Mouse (Mus musculus) olfactory bulb, adult 2 months (tissue): ENCODE results near the gene Pcsk2. TPM values are rescaled to one million over a fixed set of nuclear protein-coding genes. Genes with fewer than 3 reads are reported as not detected.

Source experiments
- H3K27ac ChIP-seq: fragments of 200-500 bp; 2 replicates; pipeline ENCODE4 v1.5.1; 2012; ENCODE audit warnings: low read depth, low read length; ENCODE audit not compliant: insufficient read depth
- H3K4me1 ChIP-seq: fragments of 200-500 bp; 2 replicates; pipeline ENCODE4 v1.6.1; 2012; ENCODE audit warnings: low read length; ENCODE audit not compliant: control insufficient read depth, insufficient read depth
- H3K4me3 ChIP-seq: fragments of 200-500 bp; 2 replicates; pipeline ENCODE4 v1.5.1; 2012; ENCODE audit warnings: mild to moderate bottlenecking, low read depth, low read length, moderate library complexity; ENCODE audit not compliant: insufficient read depth
- CTCF ChIP-seq: fragments of 200-500 bp; IDR thresholded peaks from 2 replicates; pipeline ENCODE4 v1.5.1; 2012; ENCODE audit warnings: low read depth, mild to moderate bottlenecking, low read length, moderate library complexity; ENCODE audit not compliant: insufficient read depth
- POLR2A ChIP-seq: fragments of 200-500 bp; IDR thresholded peaks from 2 replicates; pipeline ENCODE4 v1.6.1; 2012; ENCODE audit warnings: mild to moderate bottlenecking, low read depth, low read length, moderate library complexity; ENCODE audit not compliant: insufficient read depth
- WGBS: fragments of 180-500 bp; shearing (Covaris S2); methylation state at CpG from one replicate; pipeline ENCODE4 v1.1.7; 2018; 5-methylcytosine and 5-hydroxymethylcytosine counted together
- polyA plus RNA-seq: library from polyadenylated mRNA; stranded (reverse); fragments of >200 nt; gene quantifications from 2 replicates; pipeline ENCODE4 v1.2.4, GENCODE M21; 2012; ENCODE audit warnings: low replicate concordance; ENCODE audit not compliant: missing spikeins, insufficient read depth, insufficient read length

Pcsk2 gene
- polyA plus RNA-seq, 1 experiment = not detected

DNA sequence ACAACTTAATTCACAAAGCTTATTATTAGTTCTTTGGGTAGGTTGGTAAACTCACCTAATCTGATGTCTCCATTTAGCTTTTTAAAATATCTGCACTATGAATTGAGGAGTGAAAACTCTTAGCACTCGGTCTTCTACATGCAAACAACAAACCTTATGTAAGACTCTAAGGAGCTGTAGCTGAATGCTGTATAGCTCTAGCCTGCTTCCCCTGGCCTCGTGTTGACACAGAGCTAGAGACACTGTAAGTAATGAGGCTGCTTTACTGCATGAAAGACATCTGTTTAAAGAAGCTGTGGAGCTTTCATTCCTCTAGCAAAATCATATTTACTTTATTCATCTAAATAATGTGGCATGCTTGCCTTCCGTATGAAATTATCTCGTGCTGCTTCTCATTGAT, 14.4 kb downstream of the Pcsk2 start:
- H3K4me1 ChIP-seq = peaks cover 7% of the 10 kb centered on the region; the same call in 1 of the 2 replicates
- TF ChIP-seq CTCF = no peak
- H3K4me3 ChIP-seq = no peak overlapping the region
- 81% methylated on average over 4 of the region's 4 CpGs for WGBS
- H3K27ac ChIP-seq = no peak overlapping the region

DNA sequence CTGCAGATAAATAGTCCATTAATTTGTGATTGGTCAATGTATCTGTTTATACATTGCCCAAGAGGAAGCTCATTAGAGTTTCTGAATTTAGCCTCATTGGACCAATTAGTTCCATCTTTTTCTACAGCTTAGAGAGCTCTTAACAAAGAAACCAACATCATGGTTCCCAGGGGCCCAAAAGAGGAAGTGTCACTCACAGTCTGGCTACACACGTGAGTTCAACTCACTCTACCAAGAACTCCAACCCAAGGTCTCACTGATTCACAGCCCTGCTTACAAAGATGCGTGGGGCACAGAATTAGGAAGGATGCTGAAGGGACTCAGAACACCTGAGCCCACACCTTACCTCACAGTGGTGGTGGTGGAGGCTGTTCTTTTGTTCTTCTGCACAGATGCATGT, 19.1 kb downstream of the Pcsk2 start:
- no peak for TF ChIP-seq POLR2A
- TF ChIP-seq CTCF = no peak
- no peak overlapping the region for H3K4me3 ChIP-seq
- peaks cover 7% of the 10 kb centered on the region; the same call in 1 of the 2 replicates for H3K4me1 ChIP-seq
- H3K27ac ChIP-seq = no peak overlapping the region
- WGBS = 78% methylated on average over 2 of the region's 2 CpGs

DNA sequence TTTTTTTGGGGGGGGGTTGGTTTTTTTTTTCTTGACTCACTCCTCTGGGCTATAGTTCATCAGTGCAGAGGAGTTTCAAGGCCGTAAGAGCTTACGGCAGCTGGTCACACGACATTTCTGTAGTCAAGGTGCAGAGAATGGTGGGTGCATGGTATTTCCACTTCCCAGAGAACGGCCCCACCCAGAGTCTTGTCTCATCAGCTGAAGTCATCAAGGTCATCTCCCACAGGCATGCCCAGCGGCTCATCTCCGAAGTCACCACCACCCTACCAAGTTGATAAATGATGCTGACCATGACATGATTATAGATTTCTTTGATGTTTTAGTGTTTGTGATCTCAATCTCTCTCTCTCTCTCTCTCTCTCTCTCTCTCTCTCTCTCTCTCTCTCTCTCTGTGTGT, 20.0 kb downstream of the Pcsk2 start:
- Histone ChIP-seq H3K4me3 (no peak overlapping the region), H3K27ac (no peak overlapping the region), H3K4me1 (peaks cover 7% of the 10 kb centered on the region; the same call in 1 of the 2 replicates)
- TF ChIP-seq CTCF = no peak
- TF ChIP-seq POLR2A = no peak
- 94% methylated on average over 6 of the region's 6 CpGs for WGBS

DNA sequence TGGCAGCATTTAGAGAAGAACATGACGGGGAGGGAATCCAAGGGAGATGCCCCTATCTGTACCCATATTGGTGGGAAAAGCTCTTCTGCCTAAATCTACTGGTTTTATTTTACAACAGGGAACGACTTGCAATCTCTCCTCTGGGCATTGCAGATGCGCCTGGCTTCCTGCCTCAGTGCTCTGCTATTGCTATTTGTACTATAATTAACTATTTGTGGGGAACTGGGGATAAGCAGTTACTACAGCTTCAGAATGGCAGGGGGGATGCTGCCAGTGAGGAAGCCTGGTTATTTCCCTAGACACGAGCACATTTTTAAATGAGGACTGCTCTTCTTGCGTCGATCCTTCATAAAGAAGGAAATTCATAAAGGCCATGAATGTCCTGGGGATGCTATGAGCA, 39.4 kb downstream of the Pcsk2 start:
- WGBS = 60% methylated on average over 6 of the region's 6 CpGs

DNA sequence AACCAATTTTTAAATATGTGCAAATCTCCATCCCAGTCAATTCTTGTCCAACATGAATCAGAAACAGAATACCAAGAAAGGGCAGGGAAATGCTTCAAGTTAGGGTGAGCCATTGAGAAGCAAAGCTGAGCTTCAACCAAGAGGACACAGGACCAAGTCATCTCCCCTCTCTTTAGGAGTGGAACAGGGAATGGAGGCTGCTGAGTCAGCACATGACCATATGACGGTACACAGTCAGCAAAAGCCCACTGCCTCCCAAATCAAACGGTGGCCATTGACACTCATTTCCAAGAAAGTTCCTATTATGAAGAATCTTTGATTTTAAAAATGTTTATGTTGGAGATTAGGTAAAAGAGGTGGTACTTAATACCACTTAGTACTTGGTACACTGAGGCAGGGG, 44.4 kb downstream of the Pcsk2 start:
- TF ChIP-seq POLR2A (no peak), CTCF (no peak)
- Histone ChIP-seq H3K27ac (no peak overlapping the region), H3K4me3 (no peak overlapping the region), H3K4me1 (no peaks in the 10 kb centered on the region)
- 92% methylated on average over 2 of the region's 2 CpGs for WGBS

More for the DNA sequence above, 39.4 kb downstream of the Pcsk2 start:
- H3K4me1 ChIP-seq = 0 out of 2 replicates have a peak, but pooled peaks cover 3% of the 10 kb centered on the region
- no peak for TF ChIP-seq CTCF
- no peak for TF ChIP-seq POLR2A
- no peak overlapping the region for H3K27ac ChIP-seq
- H3K4me3 ChIP-seq = no peak overlapping the region

GRCm38 (mm10) chr2:143603071-143603470, 57.1 kb downstream of the Pcsk2 start:
- Histone ChIP-seq H3K4me1 (no peaks in the 10 kb centered on the region), H3K4me3 (no peak overlapping the region), H3K27ac (no peak overlapping the region)
- TF ChIP-seq POLR2A (no peak), CTCF (no peak)
- WGBS = 65% methylated on average over 3 of the region's 3 CpGs

- no peak for TF ChIP-seq CTCF
- no peak for TF ChIP-seq POLR2A
Measured at GRCm38 (mm10) chr2:143603871-143604512, 58.0 kb downstream of the Pcsk2 start.

GRCm38 (mm10) chr2:143610355-143611331, 64.7 kb downstream of the Pcsk2 start:
- Histone ChIP-seq H3K27ac (no peak overlapping the region), H3K4me1 (no peaks in the 10 kb centered on the region), H3K4me3 (no peak overlapping the region)
- WGBS = 77% methylated on average over 9 of the region's 9 CpGs
- TF ChIP-seq POLR2A = no peak
- TF ChIP-seq CTCF = no peak

More at GRCm38 (mm10) chr2:143603871-143604512, 58.0 kb downstream of the Pcsk2 start:
- WGBS = 60% methylated on average over 2 of the region's 2 CpGs
- Histone ChIP-seq H3K4me3 (no peak overlapping the region), H3K4me1 (no peaks in the 10 kb centered on the region), H3K27ac (no peak overlapping the region)

DNA sequence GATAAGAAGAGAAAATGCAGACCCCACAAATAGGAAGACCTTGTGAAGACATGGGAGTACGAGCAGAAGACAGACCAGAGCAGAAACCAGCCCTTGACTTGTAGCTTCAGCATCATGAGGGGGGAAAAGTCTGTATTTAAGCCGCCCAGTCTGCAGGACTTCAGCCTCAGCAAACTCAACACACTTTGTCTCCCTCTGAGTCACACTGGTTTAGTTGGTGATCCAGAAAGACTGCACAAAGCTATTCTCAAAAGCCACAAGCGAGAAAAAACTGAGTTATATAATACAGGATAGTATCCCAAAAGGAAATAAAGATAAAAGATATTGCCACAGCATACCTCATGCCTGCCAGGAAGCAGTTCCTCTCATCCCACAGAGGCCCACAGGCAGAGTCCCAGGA, 67.5 kb downstream of the Pcsk2 start:
- Histone ChIP-seq H3K4me3 (no peak overlapping the region), H3K27ac (no peak overlapping the region), H3K4me1 (no peaks in the 10 kb centered on the region)
- TF ChIP-seq POLR2A = no peak
- no peak for TF ChIP-seq CTCF
- 83% methylated on average over 3 of the region's 3 CpGs for WGBS
